Comparison of ENCODE assay signal across 13 mouse cellular contexts in the genomic region with DNA sequence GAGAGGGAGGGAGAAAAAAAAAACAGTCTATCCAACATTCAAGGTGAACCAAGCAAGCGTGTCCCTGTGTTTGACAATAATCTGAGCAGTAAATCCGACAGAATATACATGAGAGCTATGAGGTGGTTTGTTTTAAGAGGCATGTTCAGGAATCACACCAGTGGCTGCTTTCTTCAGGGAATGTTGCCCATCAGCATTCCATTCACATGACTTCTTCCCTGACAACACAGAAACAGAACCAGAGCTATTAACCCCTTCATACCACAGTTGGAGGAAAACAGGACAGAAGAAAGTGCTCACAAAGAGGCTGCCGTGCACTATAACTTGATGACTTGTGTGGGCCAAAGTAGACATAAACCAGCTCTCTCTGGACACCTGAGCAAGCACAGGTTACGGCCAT. TPM values are rescaled to one million over a fixed set of nuclear protein-coding genes. Genes with fewer than 3 reads are reported as not detected.
DNase-seq lines count a peak whose midpoint lies in the region; ATAC-seq and TF ChIP-seq lines count a peak whose summit lies in the region.
"Had no signal": no experiment of that assay in that cellular context is flagged by ENCODE, and none has a peak within 500 bp of the region (broad histone marks: within the 10 kb centered on the region; RNA-seq: fewer than 3 reads in every experiment).

No protein-coding gene starts in this region.

- no peak overlapping the region for H3K4me2 ChIP-seq in liver, embryonic 12.5 days
- H3K4me2 ChIP-seq: hindbrain, embryonic 15.5 days; limb, embryonic 12.5 days had no signal

- no peak for TF ChIP-seq POLR2A in kidney, adult 2 months (IDR thresholded peaks at IDR 0.05; ENCODE audit: low read depth, low read length)

- in situ Hi-C loops in Patski (cut with MboI; ENCODE audit: low pct_unique_long_range_greater_than_20kb): no loop called here

- TF ChIP-seq CTCF in kidney, adult 2 months (conservative IDR thresholded peaks at IDR 0.05; ENCODE audit: insufficient read depth, insufficient read length, low read depth, low read length): no peak
- TF ChIP-seq CTCF in Patski (IDR thresholded peaks at IDR 0.05): no peak

- CTCF ChIA-PET in Patski (lab: Charles Lee): interaction anchor here (1.5 kb wide), 1 partner anchor 9 kb away, joined by 4 read pairs; no protein-coding TSS in a partner anchor

- no peak overlapping the region for H3K9ac ChIP-seq in liver, embryonic 12.5 days
- H3K9ac ChIP-seq: hindbrain, embryonic 15.5 days; limb, embryonic 12.5 days had no signal

- H3K36me3 ChIP-seq in kidney, adult 2 months (ENCODE audit: control insufficient read depth, insufficient read depth, low read length): no peaks in the 10 kb centered on the region
- H3K36me3 ChIP-seq in liver, embryonic 12.5 days: no peaks in the 10 kb centered on the region
- H3K36me3 ChIP-seq: hindbrain, embryonic 15.5 days; limb, embryonic 12.5 days had no signal

- peak overlapping the region; percentile 52; the same call in 1 of the 2 replicates for H3K27ac ChIP-seq in kidney, adult 2 months (ENCODE audit: insufficient read depth, low read depth, low read length)
- H3K27ac ChIP-seq in liver, embryonic 12.5 days: no peak overlapping the region
- H3K27ac ChIP-seq: hindbrain, embryonic 15.5 days; limb, embryonic 12.5 days had no signal

- peak; percentile 51 for ATAC-seq in Patski
- no peak for ATAC-seq in liver, embryonic 12.5 days

- H3K9me3 ChIP-seq in liver, embryonic 12.5 days (replicated peaks): no peaks in the 10 kb centered on the region
- H3K9me3 ChIP-seq: hindbrain, embryonic 15.5 days; limb, embryonic 12.5 days had no signal

- POLR2A ChIA-PET in Patski (lab: Charles Lee): no interaction called here

- peaks cover 4% of the 10 kb centered on the region; the same call in 1 of the 2 replicates for H3K4me1 ChIP-seq in kidney, adult 2 months (ENCODE audit: control insufficient read depth, insufficient read depth, low read length)
- H3K4me1 ChIP-seq in liver, embryonic 12.5 days: no peaks in the 10 kb centered on the region
- H3K4me1 ChIP-seq: hindbrain, embryonic 15.5 days; limb, embryonic 12.5 days had no signal

- H3K4me3 ChIP-seq in kidney, adult 2 months (ENCODE audit: insufficient read depth, low read depth, low read length): no peak overlapping the region
- H3K4me3 ChIP-seq in liver, embryonic 12.5 days: no peak overlapping the region
- H3K4me3 ChIP-seq: erythroblast, embryonic 14.5 days; hindbrain, embryonic 15.5 days; limb, embryonic 12.5 days; myocyte had no signal

- peak; percentile 40 for DNase-seq in kidney, adult 2 months
- no peak for DNase-seq in kidney, postnatal 25 days
- DNase-seq in Patski (ENCODE audit: low read depth, low spot score): peak; percentile 34
- peak; percentile 16 for DNase-seq in heart, postnatal 4 days
- peak; percentile 59 for DNase-seq in lung, postnatal 10 days
- no peak for DNase-seq in ovary, adult 18-20 months (ENCODE audit: low spot score)
- DNase-seq: adrenal gland, adult 2 months; cerebellum, postnatal 25 days had no signal

- H3K27me3 ChIP-seq in kidney, adult 2 months (replicated peaks; ENCODE audit: control insufficient read depth, insufficient read depth, low read length): no peaks in the 10 kb centered on the region
- no peaks in the 10 kb centered on the region for H3K27me3 ChIP-seq in Patski
- H3K27me3 ChIP-seq in liver, embryonic 12.5 days (replicated peaks): no peaks in the 10 kb centered on the region
- H3K27me3 ChIP-seq: hindbrain, embryonic 15.5 days; limb, embryonic 12.5 days had no signal

- WGBS in kidney, adult 2 months: 52% methylated on average over 4 of the region's 4 CpGs
- WGBS in liver, embryonic 12.5 days (ENCODE audit: insufficient replicate concordance): 60% methylated on average over 4 of the region's 4 CpGs

RNA-seq across cellular contexts. Expression of gene Ddx10, which starts 16.5 kb away (rescaled TPM):
- polyA plus RNA-seq in kidney, adult 2 months (2012; rRNA removed): 1.2 and 2.2 TPM in 2 replicates
- polyA plus RNA-seq in Patski (2021): 23.9 TPM
- 10 to 100 TPM; 12.1 to 12.8 TPM for total RNA-seq in heart, postnatal 4 days (2021)
- polyA plus RNA-seq in liver, embryonic 12.5 days (2016; fragmentation: Nextera tagmentation; extraction: Ambion mirVana): 24.3 and 24.6 TPM in 2 replicates

RNA-seq across cellular contexts. Expression of gene Exph5, which starts 37.1 kb away (rescaled TPM):
- polyA plus RNA-seq in kidney, adult 2 months (2012; rRNA removed): 1.8 and 2.1 TPM in 2 replicates
- 0.76 TPM for polyA plus RNA-seq in Patski (2021)
- total RNA-seq in heart, postnatal 4 days (2021): under 1 TPM; 0.36 to 0.38 TPM
- polyA plus RNA-seq in liver, embryonic 12.5 days (2016; fragmentation: Nextera tagmentation; extraction: Ambion mirVana): 0.23 and 0.46 TPM in 2 replicates
- polyA plus RNA-seq: adrenal gland, adult 2 months; erythroblast, embryonic 14.5 days; myocyte had no signal

Comparison
In these comparisons a context has a peak if more than half of its experiments do, and no peak if none do; other contexts are left out.
1. DNase-seq: peak in kidney, adult 2 months (single experiment), Patski (single experiment), heart, postnatal 4 days (single experiment) and lung, postnatal 10 days (single experiment); none in kidney, postnatal 25 days (0 of 2) and ovary, adult 18-20 months (single experiment).